Mouse (Mus musculus) heart, adult 2 months (tissue): Measurements from ENCODE around the gene Acot5.

ENCODE experiments used
- CTCF ChIP-seq: fragments of 200-600 bp; IDR thresholded peaks from 2 replicates; pipeline ENCODE4 v1.8.1; 2022; ENCODE audit warnings: antibody characterized with exemption, mild to moderate bottlenecking, moderate library complexity
- EP300 ChIP-seq: fragments of 200-500 bp; IDR thresholded peaks from 2 replicates; pipeline ENCODE4 v1.6.1; 2011; ENCODE audit warnings: low read depth, low read length, control low read depth; ENCODE audit not compliant: insufficient read depth
- POLR2A ChIP-seq: fragments of 200-500 bp; IDR thresholded peaks from 2 replicates; pipeline ENCODE4 v1.6.1; 2011; ENCODE audit warnings: mild to moderate bottlenecking, low read depth, low read length, control low read depth; ENCODE audit not compliant: insufficient read depth

DNA sequence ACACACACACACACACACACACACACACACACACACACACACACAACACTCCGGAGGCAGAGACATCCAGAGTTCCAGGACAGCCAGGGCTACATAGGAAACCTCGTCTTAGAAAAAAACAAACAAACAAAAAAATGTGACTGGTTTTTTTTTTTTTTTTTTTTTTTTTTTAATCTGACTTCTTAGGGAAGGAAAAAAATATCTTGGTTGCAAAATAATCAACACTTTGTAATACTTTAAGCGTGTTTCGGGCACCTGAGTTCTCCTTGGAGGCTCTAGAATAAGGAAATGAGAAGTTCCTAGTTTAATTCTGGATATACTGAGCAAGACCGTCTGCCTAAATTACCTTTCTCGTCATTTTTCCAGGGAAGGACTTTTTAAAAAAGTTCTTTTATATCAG lies 44.6 kb downstream of the Acot5 start:
- no peak for TF ChIP-seq POLR2A
- TF ChIP-seq CTCF = no peak
- TF ChIP-seq EP300 = no peak
